Mouse (Mus musculus) forebrain, embryonic 13.5 days (tissue): ENCODE measurements at regions not wholly inside any gene's neighbourhood (a gene's known extent, or its start where the extent isn't known, plus 50 kb on each side); places are given as distances from the start of the nearest gene placed in this dataset.

Source experiments
- ATAC-seq: fragments of 200-750 bp; cut with Nextera tagmentation; 2 replicates; pipeline ENCODE4 v1.8.0; 2017
- H3K27ac ChIP-seq: fragments of 300-500 bp; sonication (generic); 2 replicates; pipeline ENCODE4 v1.5.1; 2015; ENCODE audit warnings: inconsistent platforms, mild to moderate bottlenecking, moderate library complexity
- H3K27me3 ChIP-seq: fragments of 300-500 bp; sonication (generic); 2 replicates; pipeline ENCODE4 v1.6.1; 2015; ENCODE audit warnings: mild to moderate bottlenecking, inconsistent platforms
- H3K36me3 ChIP-seq: fragments of 300-500 bp; sonication (generic); 2 replicates; pipeline ENCODE4 v1.6.1; 2015; ENCODE audit warnings: mild to moderate bottlenecking, inconsistent platforms; ENCODE audit not compliant: poor library complexity, severe bottlenecking
- H3K4me1 ChIP-seq: fragments of 300-500 bp; sonication (generic); 2 replicates; pipeline ENCODE4 v1.6.1; 2015; ENCODE audit warnings: inconsistent platforms
- H3K4me2 ChIP-seq: fragments of 300-500 bp; sonication (generic); 2 replicates; pipeline ENCODE4 v1.6.1; 2015; ENCODE audit warnings: inconsistent platforms, mild to moderate bottlenecking, moderate library complexity
- H3K4me3 ChIP-seq: fragments of 300-500 bp; sonication (generic); 2 replicates; pipeline ENCODE4 v1.5.1; 2015; ENCODE audit warnings: mild to moderate bottlenecking, inconsistent platforms
- H3K9ac ChIP-seq: fragments of 300-500 bp; sonication (generic); 2 replicates; pipeline ENCODE4 v1.6.1; 2015; ENCODE audit warnings: mild to moderate bottlenecking, inconsistent platforms
- H3K9me3 ChIP-seq: fragments of 300-500 bp; sonication (generic); replicated peaks from 2 replicates; pipeline ENCODE4 v1.6.1; 2016; ENCODE audit warnings: inconsistent platforms
- WGBS: fragments of 180-500 bp; shearing (Covaris S2); methylation state at CpG from one replicate; pipeline ENCODE4 v1.1.7; 2015; 5-methylcytosine and 5-hydroxymethylcytosine counted together

GRCm38 (mm10) chr1:176355342-176355741, 80.2 kb upstream of the Pld5 start:
- Histone ChIP-seq H3K27me3 (no peaks in the 10 kb centered on the region), H3K4me3 (no peak overlapping the region), H3K36me3 (no peaks in the 10 kb centered on the region), H3K4me1 (peaks cover 12% of the 10 kb centered on the region), H3K9ac (peak overlapping the region; percentile 13; the same call in 1 of the 2 replicates), H3K9me3 (no peaks in the 10 kb centered on the region), H3K27ac (peak overlapping the region; percentile 14; the same call in 1 of the 2 replicates), H3K4me2 (peak overlapping the region; percentile 36)
- peak; percentile 94 for ATAC-seq
- 60% methylated on average over 12 of the region's 12 CpGs for WGBS

GRCm38 (mm10) chr1:176354898-176355297, 79.8 kb upstream of the Pld5 start:
- no peak for ATAC-seq
- H3K4me2 ChIP-seq: peak overlapping the region; percentile 36
- peak overlapping the region; percentile 14; the same call in 1 of the 2 replicates for H3K27ac ChIP-seq
- H3K27me3 ChIP-seq: no peaks in the 10 kb centered on the region
- 32% methylated on average over 1 of the region's 1 CpGs for WGBS
- no peaks in the 10 kb centered on the region for H3K9me3 ChIP-seq
- no peak overlapping the region for H3K9ac ChIP-seq
- peaks cover 16% of the 10 kb centered on the region for H3K4me1 ChIP-seq
- no peak overlapping the region for H3K4me3 ChIP-seq
- H3K36me3 ChIP-seq: no peaks in the 10 kb centered on the region

- Histone ChIP-seq H3K27me3 (no peaks in the 10 kb centered on the region), H3K4me1 (peaks cover 19% of the 10 kb centered on the region), H3K9me3 (no peaks in the 10 kb centered on the region), H3K9ac (no peak overlapping the region), H3K27ac (no peak overlapping the region), H3K4me3 (no peak overlapping the region), H3K36me3 (no peaks in the 10 kb centered on the region), H3K4me2 (no peak overlapping the region)
- WGBS: 67% methylated on average over 3 of the region's 3 CpGs
- no peak for ATAC-seq
Observed at GRCm38 (mm10) chr1:176352706-176353105, 77.6 kb upstream of the Pld5 start.

GRCm38 (mm10) chr1:176349909-176350495, 74.9 kb upstream of the Pld5 start:
- ATAC-seq: peak; percentile 43; the same call in 1 of the 2 replicates
- Histone ChIP-seq H3K4me3 (no peak overlapping the region), H3K36me3 (no peaks in the 10 kb centered on the region), H3K9ac (no peak overlapping the region), H3K4me1 (peaks cover 11% of the 10 kb centered on the region), H3K27me3 (no peaks in the 10 kb centered on the region), H3K9me3 (no peaks in the 10 kb centered on the region), H3K27ac (no peak overlapping the region), H3K4me2 (no peak overlapping the region)
- WGBS: 35% methylated on average over 2 of the region's 2 CpGs

GRCm38 (mm10) chr1:176348129-176348528, 73.0 kb upstream of the Pld5 start:
- no peak for ATAC-seq
- Histone ChIP-seq H3K9me3 (no peaks in the 10 kb centered on the region), H3K9ac (no peak overlapping the region), H3K36me3 (no peaks in the 10 kb centered on the region), H3K4me2 (no peak overlapping the region), H3K27ac (no peak overlapping the region), H3K27me3 (no peaks in the 10 kb centered on the region), H3K4me3 (no peak overlapping the region), H3K4me1 (peaks cover 7% of the 10 kb centered on the region)
- WGBS: 79% methylated on average over 3 of the region's 3 CpGs

GRCm38 (mm10) chr1:176331344-176331743, 56.2 kb upstream of the Pld5 start:
- WGBS: 72% methylated on average over 3 of the region's 3 CpGs
- H3K4me2 ChIP-seq: no peak overlapping the region

More at GRCm38 (mm10) chr1:176331344-176331743, 56.2 kb upstream of the Pld5 start:
- no peak for ATAC-seq
- Histone ChIP-seq H3K27ac (no peak overlapping the region), H3K36me3 (no peaks in the 10 kb centered on the region), H3K9me3 (no peaks in the 10 kb centered on the region), H3K4me1 (no peaks in the 10 kb centered on the region), H3K27me3 (no peaks in the 10 kb centered on the region), H3K9ac (no peak overlapping the region), H3K4me3 (no peak overlapping the region)
